In the genomic region with DNA sequence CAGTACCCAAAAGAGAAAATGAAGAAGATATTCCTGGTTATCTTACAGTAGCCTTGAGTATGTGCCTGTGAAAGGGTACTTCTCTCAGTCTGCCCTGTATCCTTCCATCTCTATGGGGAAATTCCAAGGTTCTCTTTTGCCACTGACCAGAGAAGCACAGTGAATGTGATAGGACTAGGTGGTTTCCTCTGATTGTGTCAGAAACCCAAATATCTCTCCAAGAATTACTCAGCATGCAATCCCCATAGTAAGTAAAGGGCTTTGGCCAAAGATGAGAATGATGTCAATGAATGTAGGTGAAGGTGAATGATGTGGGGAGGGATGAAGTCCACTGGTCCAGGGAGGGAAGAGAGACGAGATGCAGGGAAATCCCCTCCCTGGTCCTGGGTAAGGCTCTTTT, we compare ENCODE assay signal across 15 mouse cellular contexts.
DNase-seq lines count a peak whose midpoint lies in the region; TF ChIP-seq lines count a peak whose summit lies in the region.
"Had no signal": no experiment of that assay in that cellular context is flagged by ENCODE, and none has a peak within 500 bp of the region (broad histone marks: within the 10 kb centered on the region; RNA-seq: fewer than 3 reads in every experiment).

No protein-coding gene starts in this region.

- H3K4me1 ChIP-seq in CH12.LX (ENCODE audit: control insufficient read depth in 1 of 2, insufficient read depth in 2 of 2), result peaks cover 0 to 18% of the 10 kb centered on the region in 2 experiments; a peak in 2 of 4 replicates

- TF ChIP-seq POLR2A in CH12.LX (IDR thresholded peaks at IDR 0.05; ENCODE audit: low read depth, low read length), result no peak

- DNase-seq in CH12.LX (ENCODE audit: extremely low read depth), result peak; percentile 19
- DNase-seq in heart, adult 8-10 months (ENCODE audit: low spot score), result no peak
- DNase-seq: adrenal gland, adult 2 months; adrenal gland, adult 8-10 months; adrenal gland, postnatal 10 days; adrenal gland, postnatal 14 days; adrenal gland, postnatal 25 days; adrenal gland, postnatal 36 days; B cell, adult 2 months; cerebellum, adult 11 months; cerebellum, adult 11-12 months; cerebellum, adult 18-20 months; cerebellum, adult 2 months; cerebellum, adult 8-10 months had no signal

- TF ChIP-seq RAD21 in CH12.LX (IDR thresholded peaks at IDR 0.05; ENCODE audit: low read depth, low read length), result no peak

- H3K4me3 ChIP-seq in CH12.LX (replicated peaks in 1 of 3; ENCODE audit: low read depth in 2 of 3, low read length in 2 of 3, poor library complexity in 1 of 3), result no peak overlapping the region

- no peaks in the 10 kb centered on the region for H3K36me3 ChIP-seq in CH12.LX (replicated peaks in 1 of 2; ENCODE audit: control insufficient read depth in 1 of 2, insufficient read depth in 1 of 2, low read length in 1 of 2)
- H3K36me3 ChIP-seq: G1E had no signal

- peaks cover 3% of the 10 kb centered on the region for H3K9me3 ChIP-seq in CH12.LX (replicated peaks; ENCODE audit: low read length)
- H3K9me3 ChIP-seq: G1E had no signal

- no peak for TF ChIP-seq CTCF in CH12.LX (conservative IDR thresholded peaks at IDR 0.05 in 1 of 2, IDR thresholded peaks at IDR 0.05 in 1 of 2; ENCODE audit: low read depth in 2 of 2, low read length in 2 of 2)

- in situ Hi-C loops in CH12.LX (cut with MboI; ENCODE audit: low pct_ligation_motif_present, low pct_unique_long_range_greater_than_20kb, low sequenced_read_pairs), result no loop called here

- H3K79me2 ChIP-seq in CH12.LX (replicated peaks; ENCODE audit: control insufficient read depth, extremely low read depth, insufficient read depth, poor library complexity, severe bottlenecking), result no peaks in the 10 kb centered on the region

- H3K9ac ChIP-seq in CH12.LX (ENCODE audit: insufficient read depth, low read depth), result no peak overlapping the region

- peak; percentile 54 for TF ChIP-seq EP300 in CH12.LX (IDR thresholded peaks at IDR 0.05; ENCODE audit: low read length)

- dilution Hi-C loops in CH12.LX (cut with MboI; ENCODE audit: extremely low pct_ligation_motif_present, extremely low pct_unique_long_range_greater_than_20kb, low sequenced_read_pairs), result no loop called here

- no peak overlapping the region for H3K27ac ChIP-seq in CH12.LX (ENCODE audit: insufficient read depth, low read depth)

- H3K4me2 ChIP-seq in CH12.LX (ENCODE audit: insufficient read depth, low read depth, poor library complexity, severe bottlenecking), result no peak overlapping the region

- H3K27me3 ChIP-seq in CH12.LX (replicated peaks), result no peaks in the 10 kb centered on the region

TF ChIP-seq in CH12.LX, 34 proteins besides CTCF, POLR2A, EP300 and RAD21:
- TF ChIP-seq ETS1 (conservative IDR thresholded peaks at IDR 0.05; ENCODE audit: low read depth, low read length) (peak; percentile 52; the same call in 1 of the 2 replicates), ZMIZ1 (IDR thresholded peaks at IDR 0.05; ENCODE audit: low read depth, low read length) (no peak), POLR2AphosphoS2 (IDR thresholded peaks at IDR 0.05; ENCODE audit: low read depth, low read length) (no peak), BHLHE40 (IDR thresholded peaks at IDR 0.05; ENCODE audit: low read depth, low read length) (no peak; the same call in 1 of the 2 replicates), NRF1 (IDR thresholded peaks at IDR 0.05; ENCODE audit: low read depth, low read length) (no peak), RCOR1 (conservative IDR thresholded peaks at IDR 0.05; ENCODE audit: low read depth, low read length) (no peak), UBTF (IDR thresholded peaks at IDR 0.05; ENCODE audit: low read depth, low read length) (no peak), NELFE (IDR thresholded peaks at IDR 0.05; ENCODE audit: low read depth, low read length) (no peak), MAFK (IDR thresholded peaks at IDR 0.05; ENCODE audit: insufficient replicate concordance, low read length) (no peak), CHD1 (IDR thresholded peaks at IDR 0.05; ENCODE audit: low read depth, low read length) (no peak), IRF4 (IDR thresholded peaks at IDR 0.05; ENCODE audit: low read depth, low read length) (peak; percentile 66)
